Mouse (Mus musculus) liver, embryonic 14.5 days (tissue): ENCODE results near the gene Entpd1.

Experiments used
- CTCF ChIP-seq: IDR thresholded peaks from 2 replicates; pipeline ENCODE4 v1.5.1; 2016; ENCODE audit warnings: antibody characterized with exemption, low read depth, control low read depth
- EP300 ChIP-seq: IDR thresholded peaks from 2 replicates; pipeline ENCODE4 v1.6.1; 2016; ENCODE audit warnings: antibody characterized with exemption, low read depth

DNA sequence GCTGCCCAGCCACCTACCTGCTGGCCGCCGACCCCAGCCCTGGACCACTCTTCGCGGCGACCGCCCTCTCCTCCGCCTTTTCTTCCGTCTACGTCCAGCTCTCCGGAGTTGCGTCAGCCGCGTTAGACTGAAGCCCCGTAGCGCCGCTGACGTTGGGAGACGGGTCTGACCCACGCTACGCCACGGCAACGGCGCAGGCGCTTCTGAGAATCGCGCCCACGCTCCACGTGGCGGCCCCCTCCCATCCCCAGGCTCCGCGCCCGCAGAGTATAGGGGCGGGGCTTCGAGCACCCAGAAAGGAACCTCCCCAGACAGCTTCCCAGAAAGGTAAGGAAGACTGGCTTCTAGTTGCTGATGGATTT lies 23.9 kb upstream of the Entpd1 start, which contains the start of gene Aldh18a1:
- TF ChIP-seq CTCF (no peak), EP300 (no peak; the same call in 1 of the 2 replicates)
